Mouse (Mus musculus) 3T3-L1 (cell line): ENCODE results near the gene Dnajc9.

Experiments
- DNase-seq: peaks from one replicate; pipeline ENCODE4 v3.0.0-alpha.2; 2015; ENCODE audit warnings: low read depth, low spot score

The Dnajc9 gene

DNA sequence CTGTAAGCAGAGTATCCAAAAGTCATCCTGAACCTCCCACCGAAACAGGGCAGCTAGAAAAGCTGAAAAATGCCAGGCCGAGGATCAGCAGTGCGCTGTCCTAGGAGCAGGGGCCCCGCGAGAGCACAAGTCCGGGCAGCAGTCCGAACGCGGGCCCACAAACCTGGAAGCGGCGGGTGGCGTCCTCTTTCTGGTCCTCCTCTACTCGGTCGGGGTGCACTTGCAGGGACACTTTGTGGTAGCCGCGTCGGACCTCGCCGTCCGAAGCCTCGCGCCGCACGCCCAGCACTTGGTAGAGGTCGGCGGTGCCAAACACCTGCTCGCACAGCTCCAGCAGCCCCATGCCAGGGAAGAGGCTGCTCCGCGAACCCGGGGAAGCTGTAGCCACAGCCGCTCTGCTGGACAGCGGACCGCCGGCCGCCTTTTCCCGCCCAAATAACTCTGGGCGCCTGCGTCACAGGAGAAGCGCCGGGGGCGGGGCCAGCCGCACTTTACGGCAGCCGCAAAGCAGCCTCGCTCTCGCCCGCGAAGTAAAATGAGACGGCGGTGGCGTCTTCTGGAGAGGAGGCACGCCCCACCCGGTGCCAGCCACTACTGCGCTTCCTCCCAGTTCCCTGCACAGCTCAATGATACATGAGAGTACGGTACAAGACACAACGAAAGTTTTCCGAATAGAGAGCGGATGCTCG is at the start of gene Dnajc9:
TSS of gene Dnajc9 (minus strand) at position 470 of the 689 bp plus-strand sequence.
- DNase-seq, result peak; percentile 86

GRCm38 (mm10) chr14:20436976-20437375 is 48.3 kb upstream of the Dnajc9 start:
- no peak for DNase-seq

GRCm38 (mm10) chr14:20432420-20432819 is 43.7 kb upstream of the Dnajc9 start:
- DNase-seq, result no peak

DNA sequence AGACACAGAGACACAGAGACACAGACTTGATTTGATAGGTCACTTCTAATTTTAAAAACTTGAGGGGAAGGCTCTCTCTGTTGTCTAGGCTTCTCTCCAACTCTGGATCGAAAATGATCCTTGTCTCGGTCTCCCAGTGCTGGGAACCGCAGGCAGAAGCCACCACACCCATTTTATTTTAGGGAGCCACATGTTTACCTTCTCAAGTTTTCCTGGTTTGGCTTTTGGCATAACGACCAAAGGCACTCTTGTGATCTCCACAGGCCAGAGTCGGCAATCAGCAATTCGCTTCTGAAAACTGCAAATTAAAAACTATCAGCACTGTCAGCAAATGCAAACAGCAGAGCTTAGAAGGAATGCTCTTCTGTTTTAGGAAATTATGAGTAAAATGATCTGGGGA is 43.0 kb upstream of the Dnajc9 start:
- no peak for DNase-seq

DNA sequence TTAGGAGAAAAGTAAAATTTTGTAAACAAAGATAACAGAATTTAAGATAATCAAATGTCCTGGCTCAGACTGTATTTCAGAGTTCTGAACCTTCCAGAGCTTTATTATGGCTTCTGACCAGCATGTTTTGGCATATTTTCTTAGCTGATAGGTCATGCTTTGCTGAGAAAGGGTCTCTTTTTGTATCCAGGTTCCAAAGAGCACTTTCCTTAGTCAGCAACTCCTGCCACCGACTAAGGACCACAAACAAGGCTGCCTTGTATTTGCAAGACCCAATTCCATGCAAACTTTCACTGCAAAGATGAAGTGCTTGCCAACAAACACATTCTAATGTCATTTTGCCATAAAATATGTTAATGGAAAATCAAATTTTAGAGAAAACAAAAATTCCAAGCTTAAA is 41.1 kb upstream of the Dnajc9 start:
- no peak for DNase-seq

DNA sequence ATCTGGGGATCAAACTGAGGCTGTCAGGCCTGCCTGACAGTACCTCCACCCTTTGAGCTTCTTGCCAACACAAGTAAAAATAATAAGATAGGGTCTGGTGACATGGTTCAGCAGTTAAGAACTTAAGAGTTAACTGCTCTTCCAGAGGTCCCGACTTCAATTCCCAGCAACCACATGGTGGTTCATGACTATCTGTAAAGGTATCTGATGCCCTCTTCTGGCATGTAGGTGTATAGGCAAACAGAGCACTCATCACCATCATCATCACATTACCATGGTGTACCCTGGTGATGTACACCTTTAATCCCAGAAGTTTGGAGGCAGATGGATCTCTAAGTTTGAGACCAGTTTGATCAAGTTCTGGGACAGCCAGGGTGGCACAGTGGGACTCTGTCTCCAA is 39.9 kb upstream of the Dnajc9 start:
- no peak for DNase-seq

DNA sequence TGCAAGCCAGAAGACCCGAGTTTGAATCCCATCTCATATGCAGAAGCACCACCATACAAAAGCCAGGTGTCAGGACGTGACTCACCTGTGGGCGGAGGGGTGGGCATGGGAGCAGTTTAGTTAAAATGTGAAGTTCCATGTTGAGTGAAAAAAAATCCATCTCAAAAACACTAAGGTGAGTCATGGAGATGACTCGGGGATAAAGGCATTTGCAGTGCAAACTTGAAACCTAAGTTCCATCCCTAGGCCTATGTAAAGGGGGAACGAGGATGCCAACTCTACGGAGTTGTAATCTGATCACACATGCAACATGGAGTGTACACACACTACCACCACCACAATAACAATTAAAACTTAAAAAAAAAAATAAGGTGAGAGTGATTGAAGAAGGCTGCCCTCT is 34.3 kb upstream of the Dnajc9 start:
- DNase-seq, result peak; percentile 79

- DNase-seq, result no peak
These were observed 33.5 kb upstream of the Dnajc9 start for GRCm38 (mm10) chr14:20422257-20422656.

GRCm38 (mm10) chr14:20400071-20400470 is 11.4 kb upstream of the Dnajc9 start:
- DNase-seq, result peak; percentile 69

- peak; percentile 54 for DNase-seq
These were observed 10.2 kb upstream of the Dnajc9 start for GRCm38 (mm10) chr14:20398864-20399263.

DNA sequence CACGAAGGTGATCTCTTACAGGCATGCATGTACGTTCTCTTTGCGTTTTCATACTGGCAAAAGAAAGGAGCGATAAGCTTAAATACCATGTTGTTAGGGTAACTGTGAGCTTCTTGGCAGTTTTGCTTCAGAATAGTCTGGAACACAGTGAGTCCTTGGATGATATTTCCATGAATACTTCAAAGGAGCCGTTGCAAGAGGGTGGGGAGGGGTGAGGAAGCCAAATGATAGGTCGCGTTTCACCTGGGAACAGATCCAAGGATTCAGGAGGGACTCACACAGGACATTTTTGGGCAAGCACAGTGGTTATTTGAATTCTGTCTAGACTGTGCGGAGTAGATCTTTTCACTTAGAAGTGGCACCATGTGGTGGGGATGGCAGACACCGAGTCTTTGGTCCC is 8.5 kb upstream of the Dnajc9 start:
- DNase-seq, result no peak

DNA sequence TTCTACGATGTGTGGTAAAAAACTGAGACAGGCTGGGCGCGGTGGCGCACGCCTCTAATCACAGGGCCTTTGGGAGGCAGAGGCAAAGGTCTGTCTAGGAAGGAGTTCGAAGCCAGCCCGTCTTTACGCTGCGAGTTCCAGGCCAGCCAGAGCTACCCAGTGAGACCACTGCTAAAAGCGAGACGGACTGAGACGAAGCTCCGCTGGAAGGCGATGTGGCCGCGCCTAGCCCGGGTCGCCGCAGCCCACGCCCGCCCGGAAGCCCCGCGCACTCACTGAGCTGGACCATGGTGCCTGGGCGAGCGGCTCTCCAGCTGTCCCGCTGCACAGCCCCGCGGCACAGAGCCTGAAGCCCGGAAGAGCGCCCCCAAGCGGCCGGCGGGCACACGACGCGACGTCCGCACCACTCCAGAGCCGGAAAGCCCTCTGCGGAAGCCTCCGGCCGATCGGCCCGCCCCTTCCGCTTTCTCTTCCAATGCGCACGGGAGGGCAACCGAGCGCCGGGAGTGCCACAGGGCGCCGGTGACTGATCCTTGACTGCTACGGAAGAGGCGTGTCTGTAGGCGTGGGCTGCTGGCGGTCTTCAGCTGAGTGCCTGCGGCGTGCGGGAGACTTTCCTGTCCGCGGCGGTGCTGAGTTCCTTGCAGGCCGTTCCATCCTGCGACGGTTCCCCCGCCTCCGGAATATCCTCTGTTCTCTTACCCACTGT is 4.6 kb upstream of the Dnajc9 start, which contains the start of gene Mrps16:
TSS of gene Mrps16 (minus strand) at position 430 of the 709 bp plus-strand sequence.
- DNase-seq, result peak; percentile 94

GRCm38 (mm10) chr14:20392326-20392725 is 3.6 kb upstream of the Dnajc9 start:
- peak; percentile 18 for DNase-seq

GRCm38 (mm10) chr14:20389446-20390079 is 853 bp upstream of the Dnajc9 start:
- DNase-seq, result no peak

DNA sequence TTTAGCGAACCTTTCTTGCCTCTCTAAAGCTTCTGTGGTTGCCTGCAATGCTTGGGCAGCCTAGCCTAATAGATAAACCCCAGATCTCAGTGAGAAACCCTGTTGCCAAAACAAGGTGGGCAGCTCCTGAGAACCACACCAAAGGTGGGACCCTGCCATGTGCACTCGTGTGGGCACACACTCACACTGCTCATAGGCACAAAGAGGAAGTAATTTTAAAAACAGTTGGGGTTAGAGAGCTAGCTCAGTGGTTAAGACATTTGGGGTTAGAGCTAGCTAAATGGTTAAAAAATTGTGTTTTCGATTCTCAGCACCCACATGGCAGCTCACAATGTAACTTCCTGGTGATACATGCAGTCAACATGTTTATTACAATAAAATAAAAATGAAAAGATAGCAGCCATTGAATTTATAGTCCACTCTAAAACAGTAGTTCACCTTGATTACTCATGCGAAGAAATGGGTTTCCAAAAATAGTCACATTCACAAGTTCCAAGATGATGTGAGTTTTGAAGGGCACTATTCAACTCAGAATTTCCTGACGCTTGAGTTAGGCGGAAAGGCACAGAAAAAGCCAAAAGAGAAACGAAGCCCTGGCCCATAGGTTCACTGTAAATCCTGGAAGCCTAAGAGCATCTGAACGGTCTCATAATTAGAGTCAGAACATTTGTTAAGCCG is 8.8 kb downstream of the Dnajc9 start:
- no peak for DNase-seq

- no peak for DNase-seq
These were observed 9.5 kb downstream of the Dnajc9 start for GRCm38 (mm10) chr14:20379087-20379640.

GRCm38 (mm10) chr14:20378313-20379061 is 10.2 kb downstream of the Dnajc9 start:
- DNase-seq, result peak; percentile 16

GRCm38 (mm10) chr14:20377112-20377521 is 11.6 kb downstream of the Dnajc9 start:
- DNase-seq, result peak; percentile 17

DNA sequence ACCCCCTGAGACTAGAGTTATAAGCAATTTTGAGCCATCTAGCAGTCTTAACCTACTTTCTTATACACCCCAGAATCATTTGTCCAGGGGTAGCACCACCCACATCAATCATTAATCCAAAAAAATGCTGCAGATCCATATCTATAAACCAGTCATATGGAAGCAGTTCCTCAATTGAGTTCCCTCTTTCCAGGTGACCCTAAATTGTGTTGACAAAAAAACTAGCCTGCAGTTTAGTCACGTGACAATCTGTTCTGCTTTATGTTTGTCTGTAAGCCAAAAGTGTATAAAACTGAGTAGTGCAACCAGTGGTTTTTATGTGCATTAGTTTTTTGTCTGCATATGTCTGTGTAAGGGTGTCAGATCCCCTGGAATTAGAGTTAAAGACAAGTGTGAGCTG is 16.9 kb downstream of the Dnajc9 start:
- DNase-seq, result no peak

DNA sequence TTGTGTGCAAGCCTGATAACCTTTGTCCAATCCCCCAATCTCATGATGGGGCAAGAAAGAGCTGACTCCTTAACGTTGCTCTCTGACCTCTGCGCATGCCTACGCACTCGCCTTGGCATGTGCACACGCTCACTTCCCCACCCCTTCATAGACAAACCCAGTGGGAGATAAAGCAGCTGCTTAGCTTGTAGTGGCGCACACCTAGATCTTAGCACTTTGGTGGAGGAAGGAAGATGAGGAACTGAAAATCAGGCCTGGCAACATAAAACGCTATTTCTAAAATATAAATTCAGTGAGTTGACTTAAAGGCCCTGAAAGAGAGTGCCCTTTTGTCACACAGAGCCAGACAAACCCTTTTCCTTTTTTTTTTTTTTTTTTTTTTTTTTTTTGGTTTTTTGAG is 17.9 kb downstream of the Dnajc9 start:
- no peak for DNase-seq

GRCm38 (mm10) chr14:20368271-20368670 is 20.4 kb downstream of the Dnajc9 start:
- no peak for DNase-seq
